Mouse (Mus musculus) embryo, embryonic 11.5 days (tissue): Measurements from ENCODE around the gene Osbpl11.
"Not testable (repeated sequence)": the region's sequence is repeated elsewhere in the genome, so short reads cannot be mapped to it uniquely, and the experiment has no call there.

ENCODE experiments used
- DNase-seq: peaks from one replicate; pipeline ENCODE4 v3.0.0-alpha.2; 2012; ENCODE audit warnings: low read depth, low spot score

Osbpl11 gene

DNA sequence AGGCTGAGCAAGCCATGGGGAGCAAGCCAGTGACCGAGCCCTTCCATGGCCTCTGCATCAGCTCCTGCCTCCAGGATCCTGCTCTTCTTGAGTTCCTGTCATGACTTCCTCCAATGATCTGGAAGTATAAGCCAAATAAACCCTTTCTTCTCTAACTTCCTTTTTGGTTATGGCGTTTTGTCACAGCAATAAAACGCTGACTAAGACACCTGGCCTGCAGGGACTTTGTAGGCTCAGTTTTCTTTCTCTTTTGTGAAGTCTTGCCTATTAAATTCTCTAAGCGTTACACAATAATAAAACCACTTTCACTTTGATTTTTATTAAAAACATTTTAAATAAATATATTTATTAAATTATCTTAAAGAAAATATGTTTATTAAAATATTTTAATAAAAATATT lies 7.1 kb upstream of the Osbpl11 start:
- DNase-seq = no peak

DNA sequence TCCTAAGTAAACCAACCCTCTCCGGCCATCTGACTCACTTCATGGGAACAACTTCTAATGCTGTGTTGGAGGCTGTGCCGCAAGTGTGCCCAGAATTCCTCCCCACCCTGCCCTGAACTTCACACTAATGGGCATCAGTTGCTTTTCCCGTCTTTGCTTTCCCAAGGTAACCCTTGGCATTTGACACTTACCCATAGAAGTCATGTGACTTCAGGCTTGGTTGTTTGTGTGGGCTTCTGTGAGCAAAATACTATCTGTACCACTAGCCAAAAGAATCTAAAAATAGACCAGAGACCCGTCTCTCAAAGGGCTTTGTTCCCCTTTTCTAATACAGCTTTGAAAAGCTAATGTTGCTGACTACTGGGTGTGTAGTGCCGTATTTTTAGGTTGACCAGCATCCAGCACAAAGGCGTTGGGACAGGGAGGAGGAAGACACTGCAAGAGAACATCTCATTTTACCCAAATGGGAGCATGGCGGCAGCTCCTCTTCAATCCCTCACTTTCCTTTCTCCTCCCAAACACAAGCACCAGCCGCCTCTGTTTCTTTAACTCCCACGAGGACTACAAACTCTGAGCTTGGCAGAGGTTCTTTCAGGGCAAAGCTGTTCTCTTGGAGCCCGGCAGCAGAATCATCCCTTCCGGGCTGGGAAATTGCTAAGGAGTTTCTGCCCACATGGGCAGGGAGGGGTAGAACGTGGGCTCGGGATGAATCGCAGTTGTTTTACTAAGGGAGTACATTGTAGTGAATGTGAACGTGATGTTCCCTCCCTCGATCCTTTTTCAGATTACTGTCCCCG lies 6.4 kb upstream of the Osbpl11 start:
- no peak for DNase-seq

DNA sequence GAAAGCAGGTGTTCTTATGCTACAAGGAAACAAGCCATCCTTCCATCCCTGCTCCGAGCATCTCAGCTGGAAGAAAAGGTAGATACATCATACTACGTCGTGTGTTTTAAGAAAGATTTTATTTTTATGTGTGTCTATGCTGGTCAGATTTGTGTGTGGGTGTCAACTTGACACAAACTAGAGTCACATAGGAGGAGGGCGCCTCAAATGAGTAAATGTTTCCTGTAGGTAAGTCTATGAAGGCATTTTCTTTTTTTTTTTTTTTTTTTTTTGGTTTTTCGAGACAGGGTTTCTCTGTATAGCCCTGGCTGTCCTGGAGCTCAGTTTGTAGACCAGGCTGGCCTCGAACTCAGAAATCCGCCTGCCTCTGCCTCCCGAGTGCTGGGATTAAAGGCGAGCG lies 5.6 kb upstream of the Osbpl11 start:
- DNase-seq = not testable (repeated sequence)

GRCm38 (mm10) chr16:33179911-33180310 lies 5.0 kb upstream of the Osbpl11 start:
- no peak for DNase-seq

DNA sequence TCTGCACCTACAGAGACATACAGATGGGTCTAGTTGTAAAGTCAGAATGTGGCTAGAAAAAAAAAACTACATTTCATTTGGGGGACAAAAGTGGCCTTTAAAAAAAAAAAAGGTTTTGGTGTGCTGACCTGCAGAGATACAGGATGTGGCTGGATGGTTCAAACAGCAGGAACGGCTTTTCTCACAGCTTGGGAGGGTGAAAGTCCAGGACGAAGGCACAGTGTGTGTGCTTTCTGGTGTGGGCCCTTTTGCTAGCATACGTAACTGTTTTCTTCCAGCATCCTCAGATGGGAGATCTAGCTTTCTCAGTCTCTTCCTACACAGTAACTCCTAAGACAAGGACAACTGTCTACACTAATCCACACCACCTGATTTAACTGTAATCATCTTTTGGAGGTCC lies 4.1 kb upstream of the Osbpl11 start:
- DNase-seq = no peak

DNA sequence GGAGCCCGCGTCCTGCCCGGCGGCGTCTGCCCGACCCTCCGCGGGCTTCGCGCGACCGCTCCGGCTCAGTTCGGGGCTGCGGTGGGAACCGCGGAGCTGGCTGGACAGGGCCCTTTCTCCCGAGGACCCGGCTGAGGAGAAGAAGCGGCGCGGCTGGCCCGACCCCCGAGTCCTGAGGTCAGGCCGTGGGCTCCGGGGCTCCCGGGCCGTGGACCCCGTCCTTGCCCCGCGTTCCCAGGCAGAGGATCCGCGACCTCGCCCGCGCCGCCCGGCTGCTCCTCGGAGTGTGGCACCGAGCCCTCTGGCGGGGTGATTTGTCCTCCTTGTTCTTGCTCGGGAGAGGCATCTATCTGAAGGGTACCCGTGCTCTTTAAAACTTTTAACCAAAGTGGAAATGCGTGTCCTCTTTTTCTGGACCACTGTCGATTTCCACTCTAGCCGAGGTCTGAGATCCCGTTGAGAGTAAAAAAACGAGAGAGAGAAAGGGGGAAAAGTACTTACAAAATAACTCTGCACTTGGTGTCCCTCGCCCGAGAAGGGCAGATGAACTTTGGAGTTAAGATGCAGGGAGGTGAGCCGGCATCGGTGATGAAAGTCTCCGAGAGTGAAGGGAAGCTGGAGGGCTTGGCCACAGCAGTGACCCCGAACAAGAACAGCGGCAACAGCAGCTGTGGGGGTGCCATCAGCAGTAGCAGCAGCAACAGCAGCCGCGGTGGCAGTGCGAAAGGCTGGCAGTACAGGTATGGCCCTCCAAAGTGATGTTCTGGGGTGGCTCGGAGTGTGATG lies 583 bp downstream of the Osbpl11 start:
- peak; percentile 16 for DNase-seq

- no peak for DNase-seq
These were observed 1.3 kb downstream of the Osbpl11 start for GRCm38 (mm10) chr16:33186134-33186533.

DNA sequence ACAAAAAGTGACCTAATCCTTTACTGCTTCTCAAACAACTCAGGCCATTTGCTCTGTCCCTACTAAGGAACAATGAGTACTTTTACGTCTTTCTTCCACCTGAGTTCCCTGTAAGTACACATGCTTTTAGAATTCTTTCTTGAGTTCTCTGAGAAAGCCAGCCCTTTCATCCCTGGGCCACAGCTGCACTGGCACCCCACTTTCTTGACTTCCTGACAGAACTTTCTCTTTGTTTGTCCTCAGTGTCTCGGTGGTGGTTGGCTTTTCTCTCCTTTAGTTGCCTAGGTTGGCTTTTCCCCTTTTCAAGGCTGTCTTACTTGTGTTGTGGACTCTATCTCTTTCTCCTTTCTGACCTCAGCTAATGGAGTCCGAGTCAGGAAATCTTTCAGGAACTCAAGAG lies 3.2 kb downstream of the Osbpl11 start:
- DNase-seq = no peak

GRCm38 (mm10) chr16:33191671-33192091 lies 6.8 kb downstream of the Osbpl11 start:
- no peak for DNase-seq

- no peak for DNase-seq
These were observed 7.4 kb downstream of the Osbpl11 start for GRCm38 (mm10) chr16:33192280-33192679.

DNA sequence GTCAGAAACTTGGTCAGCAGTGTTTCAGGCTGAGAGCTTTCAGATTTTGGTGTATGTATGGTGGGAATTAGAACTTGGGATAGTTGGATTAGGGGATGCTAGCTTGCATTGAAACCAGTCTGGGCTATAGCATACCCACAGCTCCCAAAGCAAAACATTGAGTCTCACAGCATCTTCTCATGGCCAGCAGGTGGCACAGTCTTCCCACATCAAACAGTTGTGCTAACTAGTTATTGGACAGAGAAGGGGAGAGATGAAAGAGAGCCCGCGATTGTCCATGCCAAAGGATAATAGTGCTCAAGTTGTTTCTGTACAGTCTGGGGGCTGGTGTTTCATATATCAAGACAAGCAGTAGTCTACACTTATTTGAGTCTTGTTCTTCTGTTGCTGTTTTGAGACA lies 8.8 kb downstream of the Osbpl11 start:
- peak; percentile 29 for DNase-seq

DNA sequence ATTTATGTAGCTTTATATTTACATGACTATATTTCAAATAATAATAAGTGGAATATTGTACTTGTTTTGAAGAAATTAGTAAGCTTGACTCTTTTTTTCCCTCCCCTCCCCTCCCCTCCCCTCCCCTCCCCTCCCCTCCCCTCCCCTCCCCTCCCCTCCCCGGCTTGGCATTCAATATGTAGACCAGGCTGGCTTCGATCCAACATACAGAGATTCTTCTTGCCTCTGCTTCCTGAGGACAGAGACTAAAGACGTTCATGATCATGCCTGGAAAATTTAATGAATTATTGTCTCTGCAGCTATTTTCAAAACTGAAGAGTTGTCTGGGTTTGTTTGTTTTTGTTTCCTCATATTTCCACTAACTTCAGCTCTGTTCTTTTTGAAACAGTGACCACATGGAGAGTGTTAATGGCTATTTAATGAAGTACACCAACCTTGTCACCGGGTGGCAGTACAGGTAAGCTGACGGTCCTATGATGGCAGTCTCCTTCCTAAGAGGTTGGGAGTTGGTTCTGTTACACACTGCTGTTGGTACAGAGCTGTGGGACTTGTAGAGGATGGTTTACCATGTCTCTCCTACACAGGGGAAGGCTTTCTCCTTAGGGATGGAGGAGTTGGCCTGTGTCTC lies 10.9 kb downstream of the Osbpl11 start:
- DNase-seq = no peak

- DNase-seq = no peak
These were observed 11.7 kb downstream of the Osbpl11 start for GRCm38 (mm10) chr16:33196578-33196977.

- DNase-seq = no peak
These were observed 15.7 kb downstream of the Osbpl11 start for GRCm38 (mm10) chr16:33200589-33200988.

- DNase-seq = no peak
These were observed 25.9 kb downstream of the Osbpl11 start for GRCm38 (mm10) chr16:33210812-33211211.

DNA sequence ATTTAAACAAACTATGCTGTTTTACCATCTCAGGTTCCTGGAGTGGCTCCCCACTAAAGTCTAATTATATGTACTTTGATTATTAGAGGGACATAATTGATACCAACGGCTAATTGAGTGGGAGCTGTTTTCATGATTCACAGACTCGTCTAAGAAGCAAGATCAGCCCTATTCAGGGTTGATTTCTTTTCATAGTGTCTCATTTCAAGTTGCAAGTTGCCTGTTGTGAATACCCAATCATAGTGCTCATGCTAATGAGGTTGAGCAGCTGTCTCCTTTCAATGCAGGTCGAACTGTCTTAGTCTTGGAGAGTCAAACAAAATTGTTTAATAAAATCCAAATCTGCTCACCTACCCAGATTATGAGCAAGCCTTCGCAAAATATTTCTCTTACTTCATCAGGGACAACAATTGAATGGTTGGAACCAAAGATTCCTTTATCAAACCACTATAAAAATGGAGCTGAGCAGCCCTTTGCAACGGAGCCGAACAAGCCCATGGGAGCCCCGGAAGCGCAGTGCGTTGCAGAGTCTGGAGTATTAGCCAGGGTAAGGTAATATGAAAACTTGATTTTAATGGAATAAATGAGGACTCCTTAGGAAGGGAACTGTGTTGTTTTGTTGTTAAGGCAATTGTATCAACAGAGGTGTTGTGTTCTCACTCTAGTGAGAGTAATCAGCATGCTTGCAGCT lies 31.6 kb downstream of the Osbpl11 start:
- DNase-seq = no peak

- DNase-seq = not testable (repeated sequence)
These were observed 32.7 kb downstream of the Osbpl11 start for GRCm38 (mm10) chr16:33217553-33218085.

- no peak for DNase-seq
These were observed 37.6 kb downstream of the Osbpl11 start for GRCm38 (mm10) chr16:33222482-33222881.

DNA sequence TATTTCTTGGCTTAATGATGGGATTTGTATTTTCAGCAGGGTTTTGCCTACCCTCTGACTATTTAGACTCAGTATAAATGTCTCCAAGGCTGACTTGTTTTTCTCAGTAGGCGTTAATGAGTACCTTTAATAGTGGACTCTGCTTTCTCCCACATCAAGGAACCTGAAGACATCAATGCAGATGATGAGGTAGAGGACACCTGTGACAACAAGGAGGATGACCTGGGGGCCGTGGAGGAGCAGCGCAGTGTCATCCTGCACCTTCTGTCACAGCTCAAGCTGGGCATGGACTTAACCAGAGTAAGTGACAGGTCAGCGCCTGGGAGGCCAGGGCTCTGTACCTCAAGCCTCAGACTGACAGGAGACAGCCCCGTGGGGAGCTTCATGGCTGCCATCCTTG lies 39.5 kb downstream of the Osbpl11 start:
- DNase-seq = no peak

GRCm38 (mm10) chr16:33234128-33234527 lies 49.3 kb downstream of the Osbpl11 start:
- DNase-seq = no peak

DNA sequence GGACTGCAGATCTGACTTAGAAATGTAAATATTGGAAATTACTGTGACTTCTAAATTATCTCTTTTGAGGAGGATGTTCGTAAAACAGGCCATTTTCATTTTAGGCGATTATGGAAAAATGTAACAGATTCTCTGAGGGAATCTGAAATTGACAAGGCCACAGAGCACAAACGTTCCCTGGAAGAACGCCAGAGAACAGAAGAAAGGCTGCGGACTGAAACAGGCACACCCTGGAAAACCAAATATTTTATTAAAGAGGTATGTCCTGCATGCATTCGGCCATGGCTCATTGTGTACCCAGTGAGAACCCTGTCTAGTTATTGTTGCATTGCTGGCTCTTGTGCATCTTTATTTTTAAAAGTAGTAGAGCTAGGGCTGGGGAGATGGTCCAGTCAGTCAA lies 51.3 kb downstream of the Osbpl11 start:
- no peak for DNase-seq

GRCm38 (mm10) chr16:33239305-33239704 lies 54.4 kb downstream of the Osbpl11 start:
- no peak for DNase-seq
